Mouse (Mus musculus) small intestine, adult 2 months (tissue): Measurements from ENCODE around the gene March8. TPM values are rescaled to one million over a fixed set of nuclear protein-coding genes. Genes with fewer than 3 reads are reported as not detected.

ENCODE experiments used
- H3K27ac ChIP-seq: fragments of 200-500 bp; 2 replicates; pipeline ENCODE4 v1.5.1; 2012; ENCODE audit warnings: low read depth, low read length, control low read depth, inconsistent platforms; ENCODE audit not compliant: insufficient read depth
- H3K27me3 ChIP-seq: fragments of 200-500 bp; 2 replicates; pipeline ENCODE4 v1.6.1; 2012; ENCODE audit warnings: mild to moderate bottlenecking, moderate library complexity, low read length, inconsistent platforms; ENCODE audit not compliant: control insufficient read depth, insufficient read depth
- H3K36me3 ChIP-seq: fragments of 200-500 bp; 2 replicates; pipeline ENCODE4 v1.6.1; 2012; ENCODE audit warnings: mild to moderate bottlenecking, low read length, control low read depth, inconsistent platforms; ENCODE audit not compliant: control insufficient read depth, insufficient read depth
- H3K4me1 ChIP-seq: fragments of 200-500 bp; 2 replicates; pipeline ENCODE4 v1.6.1; 2012; ENCODE audit warnings: low read length, inconsistent platforms, mixed read lengths; ENCODE audit not compliant: control insufficient read depth, insufficient read depth, insufficient read length
- H3K4me3 ChIP-seq: fragments of 200-500 bp; 2 replicates; pipeline ENCODE4 v1.5.1; 2012; ENCODE audit warnings: low read depth, mild to moderate bottlenecking, control low read depth, inconsistent platforms, low read length, moderate library complexity
- CTCF ChIP-seq: fragments of 200-500 bp; IDR thresholded peaks from 2 replicates; pipeline ENCODE4 v1.5.1; 2012; ENCODE audit warnings: low read depth, mild to moderate bottlenecking, control low read depth, inconsistent platforms, low read length, moderate library complexity, mixed read lengths; ENCODE audit not compliant: insufficient replicate concordance, insufficient read length; ENCODE audit errors: extremely low read depth
- POLR2A ChIP-seq: fragments of 200-500 bp; IDR thresholded peaks from 2 replicates; pipeline ENCODE4 v1.6.1; 2012; ENCODE audit warnings: low read depth, mild to moderate bottlenecking, control low read depth, inconsistent platforms, low read length, moderate library complexity
- WGBS: fragments of 180-500 bp; shearing (Covaris S2); methylation state at CpG from one replicate; pipeline ENCODE4 v1.1.7; 2018; 5-methylcytosine and 5-hydroxymethylcytosine counted together
- polyA plus RNA-seq: library from polyadenylated mRNA; depleted of rRNA; stranded (reverse); fragments of >200 nt; gene quantifications from 2 replicates; pipeline ENCODE4 v1.2.3, GENCODE M21; 2012

March8 gene
- polyA plus RNA-seq, 1 experiment = 65.1 TPM

DNA sequence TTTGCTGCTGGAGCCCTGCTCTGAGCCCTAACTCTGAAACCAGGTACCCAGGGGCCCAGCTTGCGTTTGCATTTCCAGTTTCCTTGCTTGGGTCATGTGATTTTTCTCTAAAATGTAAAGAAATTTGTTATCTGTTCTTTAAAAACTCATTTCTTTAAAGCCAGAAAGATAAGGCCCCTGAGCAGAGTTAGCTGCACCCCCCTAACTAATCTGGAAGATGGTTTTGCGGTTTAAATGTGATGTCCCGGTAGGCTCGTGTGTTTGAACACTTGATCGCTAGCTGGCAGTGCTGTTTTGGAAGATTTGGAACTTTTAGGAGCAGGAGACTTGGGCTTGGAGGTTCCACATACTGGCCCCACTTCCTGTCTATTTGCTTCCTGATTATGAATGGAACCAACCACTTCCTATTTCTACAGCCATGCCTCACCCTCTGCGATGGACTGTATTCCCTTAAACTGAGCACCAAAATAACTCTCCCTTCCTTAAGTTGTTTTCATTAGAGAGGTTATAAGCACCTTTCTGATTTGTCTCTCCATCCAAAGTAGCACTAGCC, 78.3 kb downstream of the March8 start:
- no peak overlapping the region for H3K27ac ChIP-seq
- 83% methylated on average over 6 of the region's 6 CpGs for WGBS

GRCm38 (mm10) chr6:116417518-116418315, 79.9 kb downstream of the March8 start:
- H3K27ac ChIP-seq = no peak overlapping the region
- WGBS = 59% methylated on average over 6 of the region's 6 CpGs

More for the DNA sequence above, 78.3 kb downstream of the March8 start:
- 0 out of 2 replicates have a peak, but pooled peaks cover 2% of the 10 kb centered on the region for H3K4me1 ChIP-seq
- TF ChIP-seq POLR2A = no peak
- TF ChIP-seq CTCF = no peak
- H3K27me3 ChIP-seq = no peaks in the 10 kb centered on the region
- no peaks in the 10 kb centered on the region for H3K36me3 ChIP-seq
- no peak overlapping the region for H3K4me3 ChIP-seq

DNA sequence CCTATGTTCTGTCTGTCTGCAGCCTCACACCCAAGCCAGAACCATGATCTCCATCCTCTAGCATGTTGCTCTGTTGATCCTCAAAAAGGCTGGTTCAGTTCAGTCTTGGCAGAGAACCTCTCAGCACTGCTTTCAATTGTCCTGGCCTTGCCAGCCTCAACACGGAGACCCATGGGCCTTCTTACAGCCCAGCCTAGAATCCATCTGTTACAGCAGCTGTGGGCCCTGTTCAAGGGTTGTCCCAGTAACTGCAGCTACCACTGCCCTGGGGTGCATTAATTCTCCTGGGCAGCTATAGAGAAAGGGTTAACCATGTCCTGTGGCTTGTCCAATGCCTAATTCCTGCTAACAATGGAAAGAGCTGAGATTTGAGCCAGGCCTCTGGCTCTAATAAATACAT, 80.7 kb downstream of the March8 start:
- 83% methylated on average over 1 of the region's 1 CpGs for WGBS
- H3K27me3 ChIP-seq = no peaks in the 10 kb centered on the region
- H3K36me3 ChIP-seq = no peaks in the 10 kb centered on the region
- H3K4me1 ChIP-seq = 0 out of 2 replicates have a peak, but pooled peaks cover 2% of the 10 kb centered on the region
- TF ChIP-seq CTCF (no peak), POLR2A (no peak)
- no peak overlapping the region for H3K4me3 ChIP-seq
- H3K27ac ChIP-seq = no peak overlapping the region

More at GRCm38 (mm10) chr6:116417518-116418315, 79.9 kb downstream of the March8 start:
- TF ChIP-seq CTCF = no peak
- TF ChIP-seq POLR2A = no peak
- no peak overlapping the region for H3K4me3 ChIP-seq
- H3K27me3 ChIP-seq = no peaks in the 10 kb centered on the region
- H3K36me3 ChIP-seq = no peaks in the 10 kb centered on the region
- 0 out of 2 replicates have a peak, but pooled peaks cover 2% of the 10 kb centered on the region for H3K4me1 ChIP-seq

DNA sequence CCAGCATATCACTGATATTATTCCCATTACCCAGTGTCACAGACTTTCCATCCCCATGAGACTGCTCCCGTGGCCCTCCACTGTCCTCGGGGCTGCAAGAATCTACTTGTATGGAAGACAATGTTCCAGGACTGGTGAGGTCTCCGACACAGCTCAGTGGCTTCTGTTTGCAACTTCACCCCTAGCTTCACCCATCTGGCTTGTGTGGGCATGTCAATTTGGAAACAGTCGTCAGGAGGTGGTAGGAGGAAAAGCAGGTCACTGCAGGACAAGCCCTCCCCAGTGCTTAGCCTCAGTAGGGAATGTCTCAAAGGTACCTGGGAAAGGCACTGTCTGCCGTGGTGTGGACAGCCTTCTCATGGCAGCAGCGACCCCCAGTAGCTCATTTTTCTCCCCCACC, 81.9 kb downstream of the March8 start:
- TF ChIP-seq CTCF (no peak), POLR2A (no peak)
- 65% methylated on average over 6 of the region's 6 CpGs for WGBS

GRCm38 (mm10) chr6:116420271-116420670, 82.4 kb downstream of the March8 start:
- TF ChIP-seq POLR2A (no peak), CTCF (no peak)
- WGBS = 68% methylated on average over 10 of the region's 10 CpGs
- Histone ChIP-seq H3K36me3 (no peaks in the 10 kb centered on the region), H3K4me3 (no peak overlapping the region), H3K4me1 (0 out of 2 replicates have a peak, but pooled peaks cover 2% of the 10 kb centered on the region), H3K27me3 (no peaks in the 10 kb centered on the region), H3K27ac (no peak overlapping the region)

More for the DNA sequence above, 81.9 kb downstream of the March8 start:
- Histone ChIP-seq H3K4me1 (0 out of 2 replicates have a peak, but pooled peaks cover 2% of the 10 kb centered on the region), H3K4me3 (no peak overlapping the region), H3K27ac (no peak overlapping the region), H3K27me3 (no peaks in the 10 kb centered on the region), H3K36me3 (no peaks in the 10 kb centered on the region)

- Histone ChIP-seq H3K36me3 (no peaks in the 10 kb centered on the region), H3K27ac (no peak overlapping the region), H3K4me1 (no peaks in the 10 kb centered on the region), H3K4me3 (no peak overlapping the region), H3K27me3 (no peaks in the 10 kb centered on the region)
- TF ChIP-seq CTCF (no peak), POLR2A (no peak)
- whole genome bisulfite sequencing = 76% methylated on average over 7 of the region's 7 CpGs
Measured at GRCm38 (mm10) chr6:116422991-116423390, 85.2 kb downstream of the March8 start.

DNA sequence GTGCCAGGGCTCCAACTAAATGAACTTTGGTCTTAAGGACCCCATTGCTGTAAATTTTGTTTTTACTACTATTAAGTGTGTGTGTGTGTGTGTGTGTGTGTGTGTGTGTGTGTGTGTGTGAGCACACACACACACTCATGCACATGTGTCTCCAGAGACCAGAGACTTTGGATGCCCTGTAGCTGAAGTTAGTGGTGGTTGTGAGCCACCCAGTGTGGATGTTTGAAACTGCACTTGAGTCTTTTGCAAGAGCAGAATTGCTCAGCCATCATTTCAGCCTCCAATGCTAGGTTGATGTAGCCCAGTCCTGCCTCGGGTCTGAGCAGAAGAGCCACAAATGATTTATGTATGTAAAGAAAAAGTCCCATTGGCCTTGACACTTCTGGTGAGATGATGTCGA, 85.8 kb downstream of the March8 start:
- no peak for TF ChIP-seq CTCF
- TF ChIP-seq POLR2A = no peak
- no peaks in the 10 kb centered on the region for H3K4me1 ChIP-seq
- no peak overlapping the region for H3K4me3 ChIP-seq
- no peaks in the 10 kb centered on the region for H3K36me3 ChIP-seq
- H3K27ac ChIP-seq = no peak overlapping the region
- no peaks in the 10 kb centered on the region for H3K27me3 ChIP-seq
- 38% methylated on average over 2 of the region's 2 CpGs for WGBS
